13 mouse cellular contexts compared by ENCODE assay signal in genomic region chr9:114699262-114699661, GRCm38 (mm10).
"Had no signal": no experiment of that assay in that cellular context is flagged by ENCODE, and none has a peak within 500 bp of the region (broad histone marks: within the 10 kb centered on the region; RNA-seq: fewer than 3 reads in every experiment).

No protein-coding gene starts in this region.

- DNase-seq: lung, embryonic 14.5 days; lung, postnatal 10 days; lung, postnatal 4 days; midbrain, embryonic 14.5 days; right cerebral cortex, adult 18-20 months; thymus, postnatal 4 days had no signal

- H3K4me1 ChIP-seq: limb, embryonic 15.5 days; midbrain, embryonic 10.5 days had no signal

- H3K4me3 ChIP-seq: left cerebral cortex, adult 2 months; limb, embryonic 15.5 days; liver, embryonic 12.5 days; midbrain, embryonic 10.5 days; myocyte; neural tube, embryonic 15.5 days had no signal

- H3K9ac ChIP-seq: limb, embryonic 15.5 days; liver, embryonic 12.5 days; lung, embryonic 14.5 days; neural tube, embryonic 15.5 days had no signal

- H3K9me3 ChIP-seq: limb, embryonic 15.5 days; liver, embryonic 12.5 days; midbrain, embryonic 10.5 days; neural tube, embryonic 15.5 days had no signal

- H3K27me3 ChIP-seq: limb, embryonic 15.5 days; liver, embryonic 12.5 days; neural tube, embryonic 15.5 days had no signal

- H3K27ac ChIP-seq: left cerebral cortex, adult 2 months; limb, embryonic 15.5 days; liver, embryonic 12.5 days; midbrain, embryonic 10.5 days; neural tube, embryonic 15.5 days; stomach, postnatal 0 days had no signal
